Mouse (Mus musculus): ENCODE measurements at regions not wholly inside any gene's neighbourhood (a gene's known extent, or its start where the extent isn't known, plus 50 kb on each side); places are given as distances from the start of the nearest gene placed in this dataset.
A peak's percentile ranks its signal among the peaks of the same experiment; 100 is the strongest.

DNA sequence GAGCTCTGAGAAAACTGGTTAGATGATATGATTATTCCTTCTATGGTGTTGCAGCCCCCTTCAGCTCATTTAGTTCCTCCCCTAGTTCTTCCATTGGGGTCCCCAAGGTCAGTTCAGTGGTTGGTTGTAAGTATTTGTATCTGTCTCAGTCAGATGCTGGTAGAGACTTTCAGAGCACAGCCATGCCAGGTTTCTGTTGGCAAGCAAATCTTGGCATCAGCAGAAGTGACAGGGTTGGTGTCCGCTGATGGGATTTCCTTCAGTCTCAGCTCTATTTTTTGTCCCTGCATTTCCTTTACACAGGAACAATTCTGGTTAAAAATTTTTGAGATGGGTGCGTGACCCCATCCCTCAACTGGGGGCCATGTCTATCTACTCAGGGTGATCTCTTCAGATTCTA is 55.3 kb upstream of the Spaca1 start:
- no peak for DNase-seq

GRCm38 (mm10) chr4:34114323-34114722 is 64.3 kb upstream of the Spaca1 start:
- DNase-seq, result no peak

- no peak for DNase-seq
These were observed 67.1 kb upstream of the Spaca1 start for GRCm38 (mm10) chr4:34117086-34117485.

GRCm38 (mm10) chr4:34122959-34123520 is 73.0 kb upstream of the Spaca1 start:
- no peak for DNase-seq

DNA sequence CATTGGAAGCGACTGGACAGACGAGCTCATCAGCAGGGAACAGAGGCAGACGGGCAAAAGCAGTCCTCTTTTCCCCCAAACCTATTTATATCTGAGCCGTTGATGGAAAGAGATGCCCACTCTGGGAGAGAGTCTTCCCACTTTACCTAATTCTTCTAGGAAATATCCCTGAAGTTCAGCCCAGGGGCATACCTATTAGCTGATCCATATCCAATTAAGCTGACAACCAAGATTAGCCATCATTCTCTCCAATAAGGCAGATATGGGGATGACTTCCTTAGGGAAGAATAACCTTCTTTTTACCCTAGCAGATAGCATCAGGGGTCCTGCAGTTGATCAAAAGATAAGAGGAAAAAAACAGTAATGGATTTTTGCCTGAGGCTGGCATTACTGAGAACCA is 78.2 kb upstream of the Spaca1 start:
- DNase-seq, result no peak

GRCm38 (mm10) chr4:34146133-34146867 is 96.3 kb upstream of the Spaca1 start:
- DNase-seq, result no peak

- no peak for DNase-seq
These were observed 99.2 kb upstream of the Spaca1 start for GRCm38 (mm10) chr4:34148956-34149739.

DNA sequence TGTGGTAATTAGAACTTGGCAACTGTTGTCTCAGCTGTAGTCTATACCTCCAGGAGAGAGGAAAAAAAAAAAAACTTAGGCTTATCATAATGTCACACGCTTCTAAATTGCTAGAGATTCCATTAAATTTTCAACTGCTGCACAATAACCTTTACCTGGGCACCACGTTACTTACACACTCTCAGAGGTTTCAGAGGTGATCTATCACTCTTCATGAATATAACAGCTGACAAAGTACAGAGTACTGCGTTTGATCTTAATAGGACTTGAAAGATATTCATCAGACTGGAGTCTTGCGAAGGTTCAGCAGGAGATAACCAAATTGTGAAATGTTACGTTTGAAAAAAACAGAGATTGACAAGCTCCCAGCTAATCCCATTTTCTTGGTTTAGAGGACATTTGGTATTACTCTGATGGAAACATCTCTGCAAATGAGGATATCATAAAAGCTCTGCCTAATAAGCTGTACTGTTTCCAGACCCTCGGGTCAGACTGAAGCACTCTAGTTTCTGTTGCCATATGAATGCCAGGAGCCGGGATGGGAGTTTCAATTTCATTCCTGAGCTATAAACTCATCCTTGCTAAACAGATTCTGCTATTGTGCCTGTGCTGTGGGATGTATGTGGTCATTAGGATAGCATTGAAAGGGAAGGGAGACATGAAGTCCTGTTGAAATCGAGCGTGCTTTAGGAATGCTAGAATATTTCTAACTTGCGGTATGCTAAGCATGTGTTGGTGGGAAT is 101.8 kb upstream of the Spaca1 start:
- no peak for DNase-seq

DNA sequence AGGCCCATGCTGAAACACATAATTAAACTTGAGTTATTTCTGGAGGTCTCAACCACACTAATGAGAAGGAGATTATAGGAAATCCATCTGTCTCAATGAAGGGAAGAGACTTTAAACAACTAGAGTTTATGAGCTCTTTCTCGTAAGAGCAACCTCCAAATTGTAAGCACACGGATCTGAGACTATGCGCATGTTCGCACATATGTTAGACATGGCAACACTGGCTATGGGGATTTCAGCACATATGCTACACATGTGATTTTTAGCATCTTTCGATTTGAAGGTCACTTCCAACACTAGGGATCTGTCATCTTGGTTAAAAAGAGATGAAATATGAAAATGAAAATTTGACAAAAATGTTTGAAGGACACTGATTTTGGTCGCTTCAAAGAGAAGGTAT is 105.5 kb upstream of the Spaca1 start:
- no peak for DNase-seq

- no peak for DNase-seq
These were observed 108.0 kb upstream of the Spaca1 start for GRCm38 (mm10) chr4:34157818-34158511.

- no peak for DNase-seq
These were observed 121.4 kb upstream of the Spaca1 start for GRCm38 (mm10) chr4:34171265-34171862.

DNA sequence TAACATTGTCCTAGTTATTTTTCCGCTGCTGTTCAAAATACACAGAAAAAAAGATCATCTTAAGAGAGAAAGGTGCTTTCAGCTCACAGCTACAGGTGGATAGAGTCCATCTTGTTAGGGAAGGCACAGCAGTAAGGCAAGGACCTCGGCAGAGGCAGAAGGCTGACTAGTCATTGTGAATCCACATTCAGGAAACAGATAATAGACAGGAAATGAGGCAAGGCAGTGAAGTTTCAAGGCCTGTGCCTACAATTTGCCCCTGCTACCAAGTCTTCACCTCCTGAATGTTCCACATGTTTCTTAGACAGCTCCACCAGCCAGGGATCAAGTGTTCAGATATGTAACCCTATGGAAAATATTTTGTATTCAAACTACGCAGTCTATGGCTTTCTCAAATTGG is 122.0 kb upstream of the Spaca1 start:
- no peak for DNase-seq

DNA sequence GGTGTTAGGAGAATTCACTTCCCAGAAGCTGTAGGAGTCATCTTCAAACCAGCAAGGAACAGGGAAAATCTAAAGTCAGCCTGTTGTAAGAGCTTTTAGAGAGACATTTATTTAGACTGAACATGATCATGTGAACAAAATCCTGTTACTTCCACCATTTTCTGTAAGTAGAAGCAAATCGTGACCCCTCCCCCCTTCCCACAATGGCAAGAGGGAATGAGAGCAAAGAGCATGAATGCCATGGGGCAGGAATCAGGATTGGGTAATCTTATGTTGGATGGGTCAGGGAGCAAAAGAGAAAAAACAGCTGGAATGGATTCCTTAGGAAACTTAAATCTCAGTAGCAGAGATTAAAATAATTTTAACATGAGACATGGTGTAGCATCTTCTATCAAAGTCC is 127.4 kb upstream of the Spaca1 start:
- DNase-seq, result no peak

- no peak for DNase-seq
These were observed 136.5 kb upstream of the Spaca1 start for GRCm38 (mm10) chr4:34186522-34186921.

DNA sequence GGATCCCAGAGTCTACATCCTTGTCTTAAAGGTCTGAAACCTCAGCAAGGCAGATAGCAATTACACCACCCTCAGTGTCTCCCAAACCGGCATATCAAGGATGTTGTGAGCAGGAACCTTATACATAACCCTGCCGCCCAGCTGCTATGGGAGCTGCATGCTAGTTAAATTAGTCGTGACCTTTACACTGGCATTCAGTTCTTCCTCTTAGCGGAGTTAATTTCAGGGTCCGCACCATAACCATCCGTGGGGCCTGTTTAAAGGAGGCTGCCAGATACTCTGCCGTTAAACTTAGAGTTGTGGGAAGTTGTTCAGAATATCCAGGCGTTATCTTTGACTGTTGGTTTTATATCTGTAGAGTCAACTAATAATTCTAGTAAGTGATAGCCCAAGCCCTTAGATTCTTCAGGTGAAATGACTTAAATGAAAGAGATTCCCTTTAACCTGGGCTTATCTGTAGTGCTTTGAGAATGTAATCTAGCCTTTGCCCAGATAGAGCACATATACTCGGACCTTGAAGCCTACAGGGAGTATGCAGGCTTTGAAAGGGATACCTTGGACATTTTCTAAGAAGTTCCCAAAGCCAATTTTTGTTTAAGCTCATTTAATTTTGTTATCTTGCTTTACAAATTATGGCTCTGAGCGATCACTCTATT is 153.3 kb upstream of the Spaca1 start:
- no peak for DNase-seq

GRCm38 (mm10) chr4:34209179-34209896 is 159.3 kb upstream of the Spaca1 start:
- DNase-seq, result peak; percentile 39

- no peak for DNase-seq
These were observed 163.7 kb upstream of the Spaca1 start for GRCm38 (mm10) chr4:34213731-34214130.

GRCm38 (mm10) chr4:34214346-34214745 is 164.4 kb upstream of the Spaca1 start:
- DNase-seq, result no peak

DNA sequence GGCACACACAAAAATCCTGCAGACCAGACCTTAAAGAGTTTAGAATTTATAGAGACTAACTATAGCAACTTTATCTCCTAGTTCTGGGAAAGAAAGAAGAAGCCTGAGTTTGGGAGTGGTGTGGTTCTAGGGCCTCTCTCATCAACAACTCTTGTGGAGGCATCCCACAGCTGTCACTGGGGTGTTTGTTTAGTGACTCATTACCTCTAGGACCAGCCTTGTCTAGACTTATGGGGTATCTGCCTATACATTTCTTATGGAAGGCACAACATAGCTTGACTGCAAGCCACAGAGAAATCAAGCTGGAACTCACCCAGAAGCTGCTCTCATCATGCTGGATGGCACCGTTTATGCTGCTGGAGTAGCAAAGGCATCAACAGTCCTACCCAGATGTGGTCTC is 171.9 kb upstream of the Spaca1 start:
- DNase-seq, result no peak

DNA sequence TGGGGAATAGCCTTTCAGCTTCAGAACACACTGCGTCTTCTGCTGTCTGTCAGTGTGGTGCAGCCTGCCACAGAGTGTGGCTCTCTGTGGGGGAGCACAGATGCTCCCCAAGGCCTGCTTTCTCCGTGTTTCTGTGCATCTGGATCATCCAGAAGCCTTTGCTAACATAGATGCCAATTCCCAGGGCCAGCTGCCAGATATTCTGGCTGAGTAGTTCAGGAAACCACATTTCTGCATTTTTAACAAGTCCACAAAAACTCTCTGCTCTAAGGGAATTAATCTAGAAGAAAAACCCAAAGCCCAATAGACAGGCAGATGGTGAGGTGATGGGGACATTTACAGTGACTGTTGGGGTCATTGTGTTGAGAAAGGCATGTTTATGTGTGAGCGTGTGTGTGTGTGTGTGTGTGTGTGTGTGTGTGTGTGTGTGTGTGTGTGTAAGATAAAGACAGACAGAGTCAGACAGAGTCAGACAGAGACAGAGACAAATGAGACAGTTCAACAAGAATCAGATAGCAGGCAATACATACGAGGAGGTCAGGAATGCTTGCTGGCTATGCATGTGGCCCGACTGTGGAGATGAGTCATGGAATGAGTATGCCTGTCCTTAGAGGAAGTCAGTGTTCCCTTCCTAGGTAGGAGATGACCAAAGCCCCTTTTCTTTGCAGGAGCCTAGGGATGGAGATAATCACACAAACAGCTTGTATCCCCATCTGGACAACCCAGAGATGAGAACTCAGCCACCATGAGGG is 176.3 kb upstream of the Spaca1 start:
- DNase-seq, result no peak

Measured in kidney, adult 9 months (tissue).